Mouse (Mus musculus) urinary bladder, postnatal 0 days (tissue): Measurements from ENCODE around the gene Olfml2a. TPM values are rescaled to one million over a fixed set of nuclear protein-coding genes. Genes with fewer than 3 reads are reported as not detected.

Experiments used
- polyA plus RNA-seq: library from polyadenylated mRNA; unstranded; fragments of >200 nt; fragmentation: Nextera tagmentation; extraction: Ambion mirVana; gene quantifications from 2 replicates; pipeline ENCODE4 v1.2.1, GENCODE M21; 2015

Olfml2a gene
- polyA plus RNA-seq = 3.9 and 4.6 TPM in 2 replicates

DNA sequence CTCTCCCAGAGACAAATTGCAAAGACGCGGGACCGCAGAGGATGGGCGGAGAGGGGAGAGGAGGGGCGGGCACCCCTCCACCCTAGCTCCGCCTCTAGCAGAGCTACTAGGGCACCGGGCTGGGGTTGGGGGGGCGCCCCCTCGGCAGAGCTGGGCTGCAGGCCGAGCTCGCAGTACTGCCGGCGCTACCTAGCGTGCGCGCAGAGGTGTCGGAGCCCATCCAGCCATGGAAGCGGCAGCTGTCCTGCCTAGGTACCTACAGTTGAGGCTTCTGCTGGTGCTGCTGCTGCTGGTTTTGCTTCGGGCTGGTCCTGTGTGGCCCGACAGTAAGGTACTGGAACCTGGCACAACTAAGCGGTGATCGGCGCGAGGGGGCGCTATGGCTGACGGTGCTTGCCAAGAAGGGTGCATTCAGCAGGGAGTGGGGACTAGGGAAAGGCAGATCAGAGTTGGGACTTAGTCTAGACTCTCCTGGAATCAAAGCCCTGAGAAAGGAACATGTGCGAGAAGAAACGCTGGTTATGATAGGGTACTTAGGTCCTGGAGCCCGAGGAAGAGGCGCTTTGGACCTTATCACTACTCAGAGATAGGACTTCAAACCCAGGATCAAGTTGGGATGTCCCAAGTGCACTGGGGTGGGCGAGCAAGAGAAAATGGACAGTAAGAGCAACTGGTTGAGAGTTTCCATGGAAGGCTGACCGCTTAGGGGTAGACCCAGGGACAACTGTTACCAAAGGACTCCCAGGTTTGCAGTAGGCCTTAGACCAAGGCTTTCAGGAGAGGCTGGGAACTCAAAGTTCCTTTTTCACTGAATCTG lies at the start of gene Olfml2a:
Olfml2a (plus strand) TSS at position 128 of the 817 bp plus-strand sequence.

DNA sequence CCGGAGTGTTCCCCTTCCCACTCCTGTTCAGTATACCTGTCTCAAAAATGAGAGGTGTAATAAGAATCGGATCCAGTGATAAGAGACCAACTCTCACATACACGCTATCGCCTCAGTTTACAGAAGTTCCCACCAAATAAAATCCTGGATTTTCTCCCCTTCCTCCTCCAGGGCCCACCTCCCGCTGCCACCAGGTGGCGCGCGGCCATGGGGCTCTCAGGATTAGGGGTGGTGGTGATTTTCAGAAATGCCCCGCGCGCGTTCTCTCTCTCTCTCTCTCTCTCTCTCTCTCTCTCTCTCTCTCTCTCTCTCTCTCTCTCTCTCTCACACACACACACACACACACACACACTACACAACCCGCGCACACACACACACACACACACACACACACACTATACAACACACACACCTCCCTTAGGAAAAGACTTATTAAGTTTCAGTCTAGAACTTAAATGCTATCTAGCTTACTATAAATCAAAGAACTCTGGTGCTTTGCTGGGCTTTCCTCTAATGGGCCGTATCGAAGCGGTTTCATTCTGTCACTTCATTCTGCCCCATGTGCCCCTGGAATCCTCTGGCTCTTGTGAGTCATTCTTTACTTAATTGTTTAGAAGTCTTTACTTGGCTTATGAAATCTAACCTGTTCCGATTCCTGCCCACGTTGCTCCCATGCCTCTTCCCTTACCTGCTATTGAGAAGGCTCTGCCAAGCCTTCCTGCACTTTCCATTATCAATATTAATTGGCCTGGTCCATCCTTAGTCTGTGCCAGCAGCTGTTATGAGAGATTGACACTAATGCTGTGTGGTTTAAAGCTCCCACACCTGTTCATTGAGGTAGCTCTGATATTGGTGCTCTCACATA lies 4.4 kb upstream of the Olfml2a start, which contains the start of gene Nr6a1:
Nr6a1 (minus strand) TSS at position 574 of the 865 bp plus-strand sequence.

DNA sequence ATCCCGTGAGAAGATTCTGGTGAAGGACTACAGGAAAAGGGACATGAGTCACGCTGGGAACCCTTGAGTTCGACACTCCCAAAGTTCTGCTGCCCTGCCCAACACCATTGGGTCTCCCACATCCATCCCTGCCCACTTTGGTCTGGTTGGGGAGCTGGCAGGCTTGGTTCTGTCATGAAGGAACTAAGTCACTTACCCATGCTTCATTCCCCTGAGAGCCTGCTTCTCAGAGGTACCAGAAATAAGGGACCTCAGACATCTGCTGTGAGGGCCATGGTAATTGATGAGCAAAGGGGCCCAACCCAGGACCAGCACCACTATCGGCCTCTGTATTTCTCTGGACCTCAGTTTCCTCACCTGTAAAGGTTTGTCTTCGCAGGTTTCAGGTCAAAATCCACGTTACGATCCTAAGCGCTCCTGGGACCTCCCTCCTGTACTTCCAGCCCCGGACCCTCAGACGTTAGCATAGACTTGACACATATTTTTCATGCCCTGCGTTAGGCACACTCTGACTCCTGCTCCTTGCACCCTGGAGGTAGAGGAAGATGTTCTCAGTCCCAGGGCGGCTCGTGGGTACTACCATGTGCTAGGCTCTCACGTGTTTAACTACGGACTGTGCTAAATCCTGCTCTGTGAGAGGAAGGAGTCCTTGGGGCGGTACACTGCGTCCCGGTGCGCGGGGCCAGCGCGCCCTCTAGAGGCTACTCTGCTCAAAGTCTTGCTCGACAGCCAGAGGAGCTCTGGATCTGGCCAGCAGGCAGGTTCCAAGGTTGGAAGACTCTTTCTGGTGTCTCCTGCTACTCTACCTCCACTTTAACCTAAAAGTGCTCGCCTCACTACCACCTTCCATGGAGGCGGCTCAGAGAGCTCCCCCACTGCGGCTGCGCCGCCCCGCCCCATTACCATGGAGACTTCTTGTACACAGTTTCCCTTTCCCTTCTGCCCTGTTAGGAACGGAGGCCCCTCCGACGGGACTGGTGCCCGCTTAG lies 65.9 kb downstream of the Olfml2a start, which contains the start of gene Wdr38:
Wdr38 (plus strand) TSS at position 91 of the 989 bp plus-strand sequence.

DNA sequence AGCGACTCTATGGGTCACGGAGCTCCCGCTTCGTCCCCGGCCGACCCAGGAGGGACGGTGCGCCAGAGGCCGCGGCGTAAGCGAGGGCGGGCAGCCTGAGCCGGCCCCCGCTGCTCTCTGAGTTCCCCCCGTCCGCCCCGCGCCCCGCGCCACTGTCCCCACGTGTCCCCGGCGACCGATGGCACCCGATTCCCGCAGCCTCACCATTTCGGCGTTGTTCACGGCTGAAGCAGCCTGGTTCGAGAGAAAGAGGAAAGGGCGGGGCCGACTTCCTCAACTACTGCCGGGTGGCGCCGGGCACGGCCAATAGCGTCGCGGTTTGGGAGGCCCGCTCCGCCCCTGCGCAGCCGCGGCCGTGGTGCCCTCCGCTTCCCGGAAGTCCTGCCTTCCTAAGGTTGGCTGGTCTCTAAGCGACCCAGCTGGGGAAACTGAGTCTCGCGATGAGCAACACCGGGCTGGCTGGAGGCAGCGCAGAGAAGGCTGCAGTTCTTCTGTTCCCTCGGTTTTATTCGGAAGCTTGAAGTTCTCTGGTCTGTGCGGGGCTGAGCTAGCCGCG lies 73.2 kb downstream of the Olfml2a start, which contains the start of gene Arpc5l:
Arpc5l (plus strand) TSS at position 469 of the 556 bp plus-strand sequence.

DNA sequence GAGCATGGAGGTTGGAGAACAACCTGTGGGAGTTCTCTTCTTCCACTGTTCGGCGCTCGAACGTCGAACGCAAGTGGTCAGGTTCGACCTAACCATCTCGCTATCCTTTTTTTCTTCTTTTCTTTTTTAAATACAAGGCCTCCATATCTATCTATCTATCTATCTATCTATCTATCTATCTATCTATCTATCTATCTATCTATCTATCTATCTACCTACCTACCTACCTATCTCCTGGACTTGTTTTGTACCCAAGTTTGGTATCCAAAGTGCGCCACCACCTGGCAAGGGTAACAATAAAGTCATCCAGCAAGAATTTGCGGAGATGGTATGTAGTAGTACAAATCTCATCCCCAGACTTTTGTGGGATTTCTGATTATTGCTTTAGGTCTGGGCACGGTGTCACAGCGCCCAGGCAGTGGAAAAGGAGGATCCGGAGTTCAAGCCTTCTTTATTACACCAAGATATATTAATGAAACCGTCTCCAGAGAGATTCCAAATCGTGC lies 73.8 kb downstream of the Olfml2a start, which contains the start of gene Rpl35:
Rpl35 (minus strand) TSS at position 51 of the 506 bp plus-strand sequence.

Other genes with a start within 250 kb of the Olfml2a start
- gene Nr5a1, start 217.4 kb upstream of the Olfml2a start, polyA plus RNA-seq = 0.24 and 0.35 TPM in 2 replicates
- gene Nr6a1, start 4.3 kb upstream of the Olfml2a start, polyA plus RNA-seq = 0.77 and 0.95 TPM in 2 replicates
- 0.79 and 1.1 TPM in 2 replicates for gene Wdr38, start 65.5 kb downstream of the Olfml2a start, polyA plus RNA-seq
- 109 and 113 TPM in 2 replicates for gene Arpc5l, start 73.4 kb downstream of the Olfml2a start, polyA plus RNA-seq
- 696 and 793 TPM in 2 replicates for gene Rpl35, start 73.6 kb downstream of the Olfml2a start, polyA plus RNA-seq
- gene Golga1, start 133.6 kb downstream of the Olfml2a start, polyA plus RNA-seq = 14.6 and 15.0 TPM in 2 replicates